Mouse (Mus musculus) embryonic facial prominence, embryonic 12.5 days (tissue): ENCODE measurements at regions not wholly inside any gene's neighbourhood (a gene's known extent, or its start where the extent isn't known, plus 50 kb on each side); places are given as distances from the start of the nearest gene placed in this dataset.

Experiments used
- ATAC-seq: fragments of 200-750 bp; cut with Nextera tagmentation; 2 replicates; pipeline ENCODE4 v1.8.0; 2017; ENCODE audit not compliant: insufficient number of reproducible peaks, insufficient read depth, low FRiP score, low TSS enrichment
- H3K27ac ChIP-seq: fragments of 300-500 bp; sonication (generic); 2 replicates; pipeline ENCODE4 v1.5.1; 2016; ENCODE audit warnings: mild to moderate bottlenecking
- H3K27me3 ChIP-seq: fragments of 300-500 bp; sonication (generic); 2 replicates; pipeline ENCODE4 v1.6.1; 2016; ENCODE audit warnings: mild to moderate bottlenecking, moderate library complexity
- H3K36me3 ChIP-seq: fragments of 300-500 bp; sonication (generic); 2 replicates; pipeline ENCODE4 v1.6.1; 2016; ENCODE audit warnings: mild to moderate bottlenecking
- H3K4me1 ChIP-seq: fragments of 300-500 bp; sonication (generic); 2 replicates; pipeline ENCODE4 v1.6.1; 2016
- H3K4me2 ChIP-seq: fragments of 300-500 bp; sonication (generic); replicated peaks from 2 replicates; pipeline ENCODE4 v1.6.1; 2016; ENCODE audit warnings: mild to moderate bottlenecking, moderate library complexity
- H3K4me3 ChIP-seq: fragments of 300-500 bp; sonication (generic); 2 replicates; pipeline ENCODE4 v1.5.1; 2016; ENCODE audit warnings: mild to moderate bottlenecking
- H3K9ac ChIP-seq: fragments of 300-500 bp; sonication (generic); 2 replicates; pipeline ENCODE4 v1.6.1; 2016; ENCODE audit warnings: mild to moderate bottlenecking, moderate library complexity
- H3K9me3 ChIP-seq: fragments of 300-500 bp; sonication (generic); 2 replicates; pipeline ENCODE4 v1.6.1; 2016; ENCODE audit warnings: mild to moderate bottlenecking, moderate library complexity
- whole genome bisulfite sequencing: fragments of 180-500 bp; shearing (Covaris S2); methylation state at CpG from one replicate; pipeline ENCODE4 v1.1.7; 2016; 5-methylcytosine and 5-hydroxymethylcytosine counted together

- Histone ChIP-seq H3K36me3 (no peaks in the 10 kb centered on the region), H3K9me3 (no peaks in the 10 kb centered on the region), H3K9ac (no peak overlapping the region), H3K4me2 (no peak overlapping the region), H3K27me3 (no peaks in the 10 kb centered on the region), H3K27ac (no peak overlapping the region), H3K4me1 (no peaks in the 10 kb centered on the region), H3K4me3 (no peak overlapping the region)
- no peak for ATAC-seq
- 100% methylated on average over 1 of the region's 1 CpGs for WGBS
These were observed 184.1 kb upstream of the Marcks start for GRCm38 (mm10) chr10:37322809-37323208.

GRCm38 (mm10) chr10:37322310-37322709 lies 183.6 kb upstream of the Marcks start:
- Histone ChIP-seq H3K4me2 (no peak overlapping the region), H3K4me3 (no peak overlapping the region), H3K9ac (no peak overlapping the region), H3K36me3 (no peaks in the 10 kb centered on the region), H3K27me3 (no peaks in the 10 kb centered on the region), H3K4me1 (no peaks in the 10 kb centered on the region), H3K27ac (no peak overlapping the region), H3K9me3 (no peaks in the 10 kb centered on the region)
- no peak for ATAC-seq
- 96% methylated on average over 5 of the region's 5 CpGs for whole genome bisulfite sequencing

GRCm38 (mm10) chr10:37321171-37321570 lies 182.5 kb upstream of the Marcks start:
- H3K27me3 ChIP-seq, result no peaks in the 10 kb centered on the region
- H3K9me3 ChIP-seq, result no peaks in the 10 kb centered on the region
- H3K36me3 ChIP-seq, result no peaks in the 10 kb centered on the region
- 79% methylated on average over 3 of the region's 3 CpGs for WGBS
- no peaks in the 10 kb centered on the region for H3K4me1 ChIP-seq
- ATAC-seq, result no peak
- H3K27ac ChIP-seq, result no peak overlapping the region
- H3K4me2 ChIP-seq, result no peak overlapping the region
- no peak overlapping the region for H3K9ac ChIP-seq
- no peak overlapping the region for H3K4me3 ChIP-seq

GRCm38 (mm10) chr10:37319746-37320430 lies 181.2 kb upstream of the Marcks start:
- no peaks in the 10 kb centered on the region for H3K4me1 ChIP-seq
- no peak for ATAC-seq
- H3K27me3 ChIP-seq, result no peaks in the 10 kb centered on the region
- no peak overlapping the region for H3K4me3 ChIP-seq
- no peak overlapping the region for H3K27ac ChIP-seq
- H3K9ac ChIP-seq, result no peak overlapping the region
- 95% methylated on average over 8 of the region's 8 CpGs for WGBS
- no peaks in the 10 kb centered on the region for H3K9me3 ChIP-seq
- no peak overlapping the region for H3K4me2 ChIP-seq
- no peaks in the 10 kb centered on the region for H3K36me3 ChIP-seq

- ATAC-seq, result no peak
- no peak overlapping the region for H3K4me2 ChIP-seq
- H3K27me3 ChIP-seq, result no peaks in the 10 kb centered on the region
- WGBS, result 77% methylated on average over 3 of the region's 3 CpGs
- H3K27ac ChIP-seq, result no peak overlapping the region
- no peaks in the 10 kb centered on the region for H3K36me3 ChIP-seq
- H3K9me3 ChIP-seq, result no peaks in the 10 kb centered on the region
- H3K9ac ChIP-seq, result no peak overlapping the region
- no peaks in the 10 kb centered on the region for H3K4me1 ChIP-seq
- H3K4me3 ChIP-seq, result no peak overlapping the region
These were observed 178.0 kb upstream of the Marcks start for GRCm38 (mm10) chr10:37316701-37317100.

GRCm38 (mm10) chr10:37315804-37316203 lies 177.1 kb upstream of the Marcks start:
- WGBS, result 95% methylated on average over 1 of the region's 1 CpGs
- Histone ChIP-seq H3K4me3 (no peak overlapping the region), H3K27ac (no peak overlapping the region), H3K4me2 (no peak overlapping the region), H3K36me3 (no peaks in the 10 kb centered on the region), H3K4me1 (no peaks in the 10 kb centered on the region), H3K9me3 (no peaks in the 10 kb centered on the region), H3K9ac (no peak overlapping the region), H3K27me3 (no peaks in the 10 kb centered on the region)
- no peak for ATAC-seq

- no peak for ATAC-seq
- WGBS, result 81% methylated on average over 5 of the region's 5 CpGs
- no peak overlapping the region for H3K9ac ChIP-seq
- no peaks in the 10 kb centered on the region for H3K36me3 ChIP-seq
- H3K27me3 ChIP-seq, result no peaks in the 10 kb centered on the region
- H3K27ac ChIP-seq, result no peak overlapping the region
- H3K4me3 ChIP-seq, result no peak overlapping the region
- no peak overlapping the region for H3K4me2 ChIP-seq
- H3K9me3 ChIP-seq, result no peaks in the 10 kb centered on the region
- H3K4me1 ChIP-seq, result no peaks in the 10 kb centered on the region
These were observed 176.2 kb upstream of the Marcks start for GRCm38 (mm10) chr10:37314746-37315430.

GRCm38 (mm10) chr10:37313461-37313860 lies 174.7 kb upstream of the Marcks start:
- Histone ChIP-seq H3K9me3 (no peaks in the 10 kb centered on the region), H3K36me3 (no peaks in the 10 kb centered on the region), H3K4me3 (no peak overlapping the region), H3K4me1 (no peaks in the 10 kb centered on the region), H3K4me2 (no peak overlapping the region), H3K27ac (no peak overlapping the region), H3K27me3 (no peaks in the 10 kb centered on the region), H3K9ac (no peak overlapping the region)
- ATAC-seq, result no peak

GRCm38 (mm10) chr10:37310266-37310945 lies 171.7 kb upstream of the Marcks start:
- 92% methylated on average over 2 of the region's 2 CpGs for WGBS
- Histone ChIP-seq H3K27me3 (no peaks in the 10 kb centered on the region), H3K4me1 (no peaks in the 10 kb centered on the region), H3K9ac (no peak overlapping the region), H3K27ac (no peak overlapping the region), H3K4me2 (no peak overlapping the region), H3K4me3 (no peak overlapping the region), H3K9me3 (no peaks in the 10 kb centered on the region), H3K36me3 (no peaks in the 10 kb centered on the region)
- no peak for ATAC-seq

GRCm38 (mm10) chr10:37304656-37305055 lies 165.9 kb upstream of the Marcks start:
- Histone ChIP-seq H3K9ac (no peak overlapping the region), H3K27me3 (no peaks in the 10 kb centered on the region), H3K36me3 (no peaks in the 10 kb centered on the region), H3K9me3 (no peaks in the 10 kb centered on the region), H3K4me2 (no peak overlapping the region), H3K4me3 (no peak overlapping the region), H3K4me1 (peaks cover 9% of the 10 kb centered on the region; the same call in 1 of the 2 replicates), H3K27ac (no peak overlapping the region)
- ATAC-seq, result no peak
- 41% methylated on average over 2 of the region's 2 CpGs for WGBS

GRCm38 (mm10) chr10:37300181-37300889 lies 161.6 kb upstream of the Marcks start:
- no peak overlapping the region for H3K27ac ChIP-seq
- H3K4me2 ChIP-seq, result no peak overlapping the region
- H3K27me3 ChIP-seq, result no peaks in the 10 kb centered on the region
- no peak overlapping the region for H3K4me3 ChIP-seq
- H3K9me3 ChIP-seq, result no peaks in the 10 kb centered on the region; the same call in 1 of the 2 replicates
- 50% methylated on average over 5 of the region's 5 CpGs for WGBS
- H3K36me3 ChIP-seq, result no peaks in the 10 kb centered on the region
- H3K9ac ChIP-seq, result no peak overlapping the region
- ATAC-seq, result peak; percentile 82
- H3K4me1 ChIP-seq, result peaks cover 9% of the 10 kb centered on the region; the same call in 1 of the 2 replicates
